Mouse (Mus musculus) ES-E14 (cell line): ENCODE data around the gene Ly6g5c. TPM values are rescaled to one million over a fixed set of nuclear protein-coding genes. Genes with fewer than 3 reads are reported as not detected.

Experiments used
- DNase-seq: peaks from one replicate; pipeline ENCODE4 v3.0.0-alpha.2; 2013; ENCODE audit warnings: low read depth, low spot score
- H3K27ac ChIP-seq: 2 replicates; pipeline ENCODE4 v1.5.1; 2012; ENCODE audit warnings: low read depth, mild to moderate bottlenecking, low read length, moderate library complexity, mixed read lengths; ENCODE audit not compliant: poor library complexity, insufficient read depth, severe bottlenecking
- H3K36me3 ChIP-seq: 2 replicates; pipeline ENCODE4 v1.6.1; 2012; ENCODE audit warnings: mild to moderate bottlenecking, low read length, moderate library complexity, mixed read lengths; ENCODE audit not compliant: control insufficient read depth, poor library complexity, insufficient read depth, severe bottlenecking
- H3K4me1 ChIP-seq, 2 experiments: fragments of 150-350 bp in 1 of 2; sonication (generic) in 1 of 2; 2 replicates each; pipeline ENCODE4 v1.6.1; 2012; ENCODE audit warnings: low read length in 2 of 2, mild to moderate bottlenecking in 1 of 2, mixed read lengths in 1 of 2; ENCODE audit not compliant: control insufficient read depth in 2 of 2, insufficient read depth in 2 of 2, poor library complexity in 1 of 2
- H3K4me3 ChIP-seq, 2 experiments: fragments of 150-350 bp in 1 of 2; sonication (generic) in 1 of 2; 2 replicates each; pipeline ENCODE4 v1.5.1; 2012; ENCODE audit warnings: low read length in 2 of 2, low read depth in 1 of 2, mild to moderate bottlenecking in 1 of 2, mixed read lengths in 1 of 2; ENCODE audit not compliant: insufficient read depth in 1 of 2, poor library complexity in 1 of 2, severe bottlenecking in 1 of 2
- H3K9ac ChIP-seq: 2 replicates; pipeline ENCODE4 v1.6.1; 2012; ENCODE audit warnings: low read depth, mild to moderate bottlenecking, low read length, mixed read lengths; ENCODE audit not compliant: poor library complexity, insufficient read depth, severe bottlenecking
- H3K9me3 ChIP-seq: fragments of 150-350 bp; sonication (generic); 2 replicates; pipeline ENCODE4 v1.6.1; 2012; ENCODE audit warnings: low read depth, mild to moderate bottlenecking, low read length; ENCODE audit not compliant: control insufficient read depth, insufficient read depth
- CHD2 ChIP-seq: IDR thresholded peaks from 2 replicates; pipeline ENCODE4 v1.6.1; 2014; ENCODE audit warnings: mild to moderate bottlenecking, low read depth, low read length, inconsistent platforms
- HCFC1 ChIP-seq: IDR thresholded peaks from 2 replicates; pipeline ENCODE4 v1.6.1; 2012; ENCODE audit warnings: low read length, inconsistent platforms, borderline replicate concordance; ENCODE audit not compliant: insufficient read depth
- MAFK ChIP-seq: IDR thresholded peaks from 2 replicates; pipeline ENCODE4 v1.6.1; 2014; ENCODE audit warnings: mild to moderate bottlenecking, low read depth, low read length, inconsistent platforms; ENCODE audit not compliant: insufficient read depth
- ZC3H11A ChIP-seq: IDR thresholded peaks from 2 replicates; pipeline ENCODE4 v1.6.1; 2012; ENCODE audit warnings: low read depth, mild to moderate bottlenecking, inconsistent platforms, low read length, borderline replicate concordance
- ZNF384 ChIP-seq: IDR thresholded peaks from 2 replicates; pipeline ENCODE4 v1.6.1; 2012; ENCODE audit warnings: low read depth, low read length, inconsistent platforms
- in situ Hi-C, 2 experiments: fragments of 600-800 bp; cut with MboI; formaldehyde crosslinking; loops; one replicate each; pipeline ENCODE4 v1.15.1; 2025; ENCODE audit warnings: low sequenced_read_pairs in 2 of 2, inconsistent platforms in 1 of 2; ENCODE audit not compliant: unreplicated experiment in 2 of 2
- total RNA-seq: library from RNA; depleted of rRNA; stranded (reverse); fragments of 300-350 nt; gene quantifications from 2 replicates; pipeline ENCODE4 v1.2.3, GENCODE M21; 2012

Ly6g5c gene
- total RNA-seq, 1 experiment = 0.49 TPM

DNA sequence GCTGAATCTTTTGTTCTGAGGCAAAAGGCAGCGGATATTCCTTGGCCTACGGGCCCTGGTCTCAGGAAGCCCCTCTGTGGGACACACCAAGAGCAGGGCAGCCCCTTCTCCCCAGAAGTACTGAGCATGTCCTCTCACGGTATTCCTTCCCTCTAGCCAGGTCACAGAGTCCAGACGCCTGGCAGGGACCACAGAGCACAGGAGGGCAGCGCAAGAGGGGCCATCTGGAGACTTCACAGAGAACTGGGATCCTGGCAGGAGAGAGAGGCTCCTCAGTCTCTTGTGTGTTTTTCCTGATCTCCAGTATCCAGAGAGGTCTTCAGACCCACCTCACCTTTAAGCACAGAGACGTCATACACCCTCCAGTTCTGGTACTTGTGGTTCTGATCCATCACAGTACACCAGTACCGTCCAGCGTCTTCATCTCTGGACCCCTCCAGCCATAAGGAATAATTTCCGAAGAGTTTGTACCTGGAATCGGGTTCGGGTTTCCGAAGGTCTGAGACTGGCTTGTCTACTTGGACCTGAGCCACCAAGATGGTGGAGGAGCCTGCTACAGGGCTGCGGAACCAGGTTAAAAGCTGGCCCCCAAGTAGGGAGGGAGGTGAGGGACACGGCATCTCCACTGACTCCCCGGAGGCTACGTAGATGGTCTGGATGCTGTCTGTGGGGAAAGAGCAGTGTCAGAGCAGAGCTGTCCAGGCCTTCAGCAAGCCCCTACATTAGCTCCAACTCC, 25.1 kb upstream of the Ly6g5c start:
- in situ Hi-C loops = no loop called here
- no peaks in the 10 kb centered on the region for H3K9me3 ChIP-seq
- no peak for DNase-seq
- no peak for TF ChIP-seq ZNF384
- TF ChIP-seq MAFK = no peak
- no peak for TF ChIP-seq CHD2
- no peak for TF ChIP-seq ZC3H11A
- TF ChIP-seq HCFC1 = no peak
- no peak overlapping the region for H3K4me3 ChIP-seq
- H3K4me1 ChIP-seq = peaks cover 3 to 9% of the 10 kb centered on the region in 2 experiments; a peak in 3 of 4 replicates
- H3K27ac ChIP-seq = no peak overlapping the region
- no peaks in the 10 kb centered on the region for H3K36me3 ChIP-seq
- H3K9ac ChIP-seq = no peak overlapping the region

DNA sequence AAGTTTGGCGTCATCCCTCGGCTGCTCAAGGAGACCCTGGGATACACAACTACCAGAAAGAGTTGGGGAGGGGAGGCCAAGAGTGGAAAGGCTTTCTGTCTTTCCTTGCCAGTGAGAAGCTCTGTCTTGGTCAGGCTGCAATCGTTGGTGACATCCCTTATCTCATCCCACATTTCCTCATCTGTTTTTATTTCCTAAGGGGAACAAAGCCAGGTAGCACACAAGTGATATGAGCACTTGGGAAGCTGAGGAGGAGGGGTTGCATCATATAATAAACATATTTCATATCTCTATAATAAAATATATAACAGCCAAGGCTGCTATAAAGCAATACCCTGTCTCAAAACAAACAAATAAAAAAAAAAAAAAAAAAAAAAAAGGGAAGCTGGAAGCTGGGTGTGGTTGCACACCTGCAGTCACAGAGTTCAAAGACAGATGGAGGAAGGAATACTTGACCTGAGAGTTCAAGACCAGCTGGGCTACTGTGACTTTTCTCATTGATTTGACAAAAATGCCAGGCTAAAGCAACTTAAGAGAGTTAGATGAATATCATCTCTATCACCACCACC, 24.1 kb upstream of the Ly6g5c start:
- no peak overlapping the region for H3K4me3 ChIP-seq
- in situ Hi-C loops = no loop called here
- no peaks in the 10 kb centered on the region for H3K9me3 ChIP-seq
- no peak overlapping the region for H3K27ac ChIP-seq
- TF ChIP-seq MAFK (no peak), HCFC1 (no peak), ZNF384 (no peak), CHD2 (no peak), ZC3H11A (no peak)
- peaks cover 0 to 5% of the 10 kb centered on the region in 2 experiments; a peak in 2 of 4 replicates for H3K4me1 ChIP-seq
- no peaks in the 10 kb centered on the region for H3K36me3 ChIP-seq
- no peak overlapping the region for H3K9ac ChIP-seq
- no peak for DNase-seq

DNA sequence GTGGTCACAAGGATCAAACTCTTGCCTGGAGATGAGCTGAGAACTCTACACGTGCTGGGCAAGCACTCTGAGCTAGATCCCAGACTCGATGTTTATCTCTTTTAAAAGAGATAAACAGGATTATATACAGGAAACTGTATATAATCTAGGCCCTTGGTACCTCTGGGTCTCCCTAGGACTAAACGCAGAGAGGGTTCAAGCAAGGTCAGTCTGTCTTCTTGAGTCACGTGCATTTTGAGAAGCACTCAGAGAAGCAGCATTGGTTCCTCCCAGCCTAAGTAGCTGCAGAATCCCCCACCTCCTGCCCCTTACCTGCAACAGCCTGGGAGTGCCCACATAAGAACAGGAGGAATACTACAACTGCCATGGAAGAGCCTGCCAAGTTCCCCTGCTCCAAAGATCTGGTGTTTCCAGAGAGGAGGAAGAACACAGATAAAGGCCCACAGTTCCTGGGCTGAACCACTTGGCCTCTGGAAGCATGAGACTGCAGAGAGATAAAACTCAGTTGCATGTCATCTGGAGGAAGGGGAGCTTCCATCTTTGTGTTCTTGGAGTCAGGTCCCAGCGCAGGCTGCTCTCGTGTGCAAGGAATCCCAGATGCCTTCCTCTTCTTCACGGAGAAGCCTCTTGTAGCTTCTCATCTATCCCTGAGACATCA, 22.7 kb upstream of the Ly6g5c start, which contains the start of gene Ly6g6f:
TSS of gene Ly6g6f (minus strand) at position 403 of the 658 bp plus-strand sequence.
- H3K36me3 ChIP-seq = no peaks in the 10 kb centered on the region
- H3K4me1 ChIP-seq = peaks cover 0 to 3% of the 10 kb centered on the region in 2 experiments; a peak in 1 of 4 replicates
- TF ChIP-seq CHD2 (no peak), HCFC1 (no peak), ZNF384 (no peak), MAFK (no peak), ZC3H11A (no peak)
- no peak within 1 kb of the TSS for H3K27ac ChIP-seq
- H3K9me3 ChIP-seq = no peaks in the 10 kb centered on the region
- in situ Hi-C loops = no loop called here
- H3K9ac ChIP-seq = no peak within 1 kb of the TSS
- H3K4me3 ChIP-seq = no peak within 1 kb of the TSS
- DNase-seq = no peak

DNA sequence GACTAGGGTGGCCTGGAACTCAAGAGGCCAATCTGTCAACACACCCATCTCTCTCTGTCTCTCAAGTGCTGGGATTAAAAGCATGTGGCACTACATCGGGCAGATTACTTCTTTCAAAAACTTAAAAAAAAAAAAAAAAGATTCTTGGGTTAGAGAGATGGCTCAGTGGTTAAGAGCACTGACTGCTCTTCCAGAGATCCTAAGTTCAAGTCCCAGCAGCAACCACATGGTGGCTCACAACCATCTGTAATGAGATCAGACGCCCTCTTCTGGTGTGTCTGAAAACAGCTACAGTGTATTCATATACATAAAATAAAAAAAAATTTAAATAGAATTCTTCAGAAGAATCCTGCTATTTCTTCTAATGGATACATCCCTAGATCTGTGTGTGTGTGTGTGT, 19.9 kb upstream of the Ly6g5c start:
- H3K27ac ChIP-seq = no peak overlapping the region
- peaks cover 4% of the 10 kb centered on the region; the same call in 1 of the 2 replicates for H3K36me3 ChIP-seq
- no peak overlapping the region for H3K9ac ChIP-seq
- no peak for DNase-seq
- no peaks in the 10 kb centered on the region for H3K9me3 ChIP-seq
- in situ Hi-C loops = no loop called here
- no peak overlapping the region for H3K4me3 ChIP-seq
- H3K4me1 ChIP-seq = peaks cover 0 to 2% of the 10 kb centered on the region in 2 experiments; a peak in 1 of 4 replicates
- no peak for TF ChIP-seq MAFK
- peak; percentile 54 for TF ChIP-seq ZNF384
